25 mouse cellular contexts compared by ENCODE assay signal in the genomic region with DNA sequence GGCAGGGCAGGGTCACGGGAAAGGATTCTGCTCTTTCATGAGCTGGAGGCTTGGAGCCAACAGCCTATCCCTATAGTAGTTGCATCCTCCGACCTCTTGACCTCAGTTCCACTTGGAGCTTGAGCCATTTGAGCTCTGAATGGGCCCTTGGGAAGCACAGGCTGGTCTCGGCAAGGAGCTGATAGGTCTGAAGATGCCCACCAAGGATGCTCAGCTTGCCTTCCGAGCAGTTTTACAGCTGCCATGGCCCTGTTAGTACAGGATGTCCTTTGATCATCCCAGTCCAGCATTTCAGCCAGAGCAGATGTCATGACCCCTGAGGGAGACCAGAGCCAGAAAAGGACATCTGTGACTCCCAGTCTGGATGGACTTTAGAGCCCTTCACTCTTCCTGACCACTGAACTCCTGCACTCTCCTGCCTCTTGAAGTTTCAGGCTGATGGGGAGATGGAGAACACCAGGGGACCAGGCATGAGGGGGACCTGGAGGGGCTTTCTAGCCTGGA. TPM values are rescaled to one million over a fixed set of nuclear protein-coding genes. Genes with fewer than 3 reads are reported as not detected.
DNase-seq lines count a peak whose midpoint lies in the region; ATAC-seq and TF ChIP-seq lines count a peak whose summit lies in the region.
"Had no signal": no experiment of that assay in that cellular context is flagged by ENCODE, and none has a peak within 500 bp of the region (broad histone marks: within the 10 kb centered on the region; RNA-seq: fewer than 3 reads in every experiment).

No protein-coding gene starts in this region.

- no peaks in the 10 kb centered on the region for H3K36me3 ChIP-seq in liver, adult 2 months (ENCODE audit: control insufficient read depth, insufficient read depth, low read length)
- H3K36me3 ChIP-seq in liver, postnatal 0 days (replicated peaks; ENCODE audit: insufficient read depth, low read length): no peaks in the 10 kb centered on the region
- H3K36me3 ChIP-seq: embryonic facial prominence, embryonic 12.5 days; embryonic facial prominence, embryonic 15.5 days; hindbrain, embryonic 12.5 days; hindbrain, embryonic 15.5 days had no signal

- H3K4me1 ChIP-seq in liver, adult 2 months (ENCODE audit: control insufficient read depth, insufficient read depth, low read length): no peaks in the 10 kb centered on the region
- peaks cover 22% of the 10 kb centered on the region for H3K4me1 ChIP-seq in liver, postnatal 0 days (ENCODE audit: insufficient read depth)
- H3K4me1 ChIP-seq: embryonic facial prominence, embryonic 12.5 days; embryonic facial prominence, embryonic 15.5 days; hindbrain, embryonic 12.5 days; hindbrain, embryonic 15.5 days had no signal

- H3K9ac ChIP-seq in liver, adult 2 months (ENCODE audit: low read depth, low read length): no peak overlapping the region
- H3K9ac ChIP-seq in liver, postnatal 0 days (replicated peaks): no peak overlapping the region
- H3K9ac ChIP-seq: embryonic facial prominence, embryonic 12.5 days; embryonic facial prominence, embryonic 15.5 days; forebrain, postnatal 0 days; heart, embryonic 13.5 days; hindbrain, embryonic 12.5 days; hindbrain, embryonic 15.5 days had no signal

- no peaks in the 10 kb centered on the region for H3K79me2 ChIP-seq in liver, adult 2 months (ENCODE audit: control insufficient read depth, insufficient read depth, low read length)

- TF ChIP-seq CTCF in liver, adult 2 months (IDR thresholded peaks at IDR 0.05; ENCODE audit: low read depth, low read length): no peak
- no peak for TF ChIP-seq CTCF in liver, postnatal 0 days (IDR thresholded peaks at IDR 0.05; ENCODE audit: low read depth)

- 59% methylated on average over 4 of the region's 4 CpGs for WGBS in liver, adult 2 months
- 67% methylated on average over 4 of the region's 4 CpGs for WGBS in liver, postnatal 0 days (ENCODE audit: insufficient replicate concordance)

- TF ChIP-seq POLR2A in liver, adult 2 months (IDR thresholded peaks at IDR 0.05; ENCODE audit: extremely low read depth, insufficient read depth, low read length): no peak

- H3K4me2 ChIP-seq in liver, postnatal 0 days (ENCODE audit: low read depth, low read length): no peak overlapping the region
- H3K4me2 ChIP-seq: embryonic facial prominence, embryonic 12.5 days; embryonic facial prominence, embryonic 15.5 days; heart, embryonic 13.5 days; hindbrain, embryonic 12.5 days; hindbrain, embryonic 15.5 days had no signal

- ATAC-seq in liver, postnatal 0 days: no peak
- ATAC-seq: CD4-positive, CD25-positive, alpha-beta regulatory T cell, adult 4 months; forebrain, embryonic 14.5 days; forebrain, postnatal 0 days; intestine, postnatal 0 days had no signal

- no peaks in the 10 kb centered on the region for H3K9me3 ChIP-seq in liver, postnatal 0 days (ENCODE audit: low read length)
- H3K9me3 ChIP-seq: embryonic facial prominence, embryonic 12.5 days; embryonic facial prominence, embryonic 15.5 days; heart, embryonic 13.5 days; hindbrain, embryonic 12.5 days; hindbrain, embryonic 15.5 days had no signal

- H3K27ac ChIP-seq in liver, adult 2 months (replicated peaks; ENCODE audit: insufficient read depth, low read depth, low read length): no peak overlapping the region
- H3K27ac ChIP-seq in liver, postnatal 0 days (ENCODE audit: low read depth): no peak overlapping the region
- H3K27ac ChIP-seq: embryonic facial prominence, embryonic 12.5 days; embryonic facial prominence, embryonic 15.5 days; heart, embryonic 13.5 days; hindbrain, embryonic 12.5 days; hindbrain, embryonic 15.5 days had no signal

- no peak overlapping the region for H3K4me3 ChIP-seq in liver, adult 2 months (ENCODE audit: insufficient read depth, low read depth, low read length)
- H3K4me3 ChIP-seq in liver, postnatal 0 days (ENCODE audit: low read depth, low read length): no peak overlapping the region
- H3K4me3 ChIP-seq: embryonic facial prominence, embryonic 12.5 days; embryonic facial prominence, embryonic 15.5 days; heart, embryonic 13.5 days; hindbrain, embryonic 12.5 days; hindbrain, embryonic 15.5 days had no signal

- H3K27me3 ChIP-seq in liver, adult 2 months (ENCODE audit: control insufficient read depth, insufficient read depth, low read length): no peaks in the 10 kb centered on the region
- H3K27me3 ChIP-seq in liver, postnatal 0 days (ENCODE audit: insufficient read depth, low read length): no peaks in the 10 kb centered on the region
- H3K27me3 ChIP-seq: embryonic facial prominence, embryonic 12.5 days; embryonic facial prominence, embryonic 15.5 days; heart, embryonic 13.5 days; hindbrain, embryonic 12.5 days; hindbrain, embryonic 15.5 days had no signal

- no peak for TF ChIP-seq EP300 in liver, postnatal 0 days (IDR thresholded peaks at IDR 0.05; ENCODE audit: low read depth)

- peak; percentile 52 for DNase-seq in liver, adult 2 months (ENCODE audit: extremely low read depth, low read depth, low spot score)
- no peak for DNase-seq in liver, postnatal 0 days
- peak; percentile 68 for DNase-seq in embryo, embryonic 10 days (ENCODE audit: low spot score)
- DNase-seq in embryo, embryonic 11 days: peak; percentile 24
- DNase-seq in kidney, adult 18-20 months: no peak
- no peak for DNase-seq in frontal cortex, postnatal 10 days (ENCODE audit: low spot score in 2 of 2)
- DNase-seq: adrenal gland, adult 2 months; adrenal gland, postnatal 14 days; cerebellum, adult 11-12 months; cerebellum, adult 8-10 months; cerebellum, postnatal 14 days; forebrain, postnatal 0 days; gastrocnemius, postnatal 10 days; gastrocnemius, postnatal 36 days; heart, postnatal 14 days; heart, postnatal 4 days had no signal

RNA-seq across cellular contexts. Expression of a gene that starts 11.6 kb away (rescaled TPM):
- 0.65 and 2.2 TPM in 2 replicates for total RNA-seq in liver, adult 2 months (2014; rRNA removed)
- polyA plus RNA-seq in liver, adult 2 months (2012; rRNA removed): 2.2 and 2.6 TPM in 2 replicates
- 1.8 and 1.9 TPM in 2 replicates for polyA plus RNA-seq in liver, postnatal 0 days (2015; fragmentation: Nextera tagmentation; extraction: Ambion mirVana)
- total RNA-seq: MEL had no signal

Comparison
In these comparisons a context has a peak if more than half of its experiments do, and no peak if none do; other contexts are left out.
1. DNase-seq: peak in liver, adult 2 months (single experiment), embryo, embryonic 10 days (single experiment) and embryo, embryonic 11 days (single experiment); none in liver, postnatal 0 days (single experiment), kidney, adult 18-20 months (single experiment) and frontal cortex, postnatal 10 days (0 of 2).